Mouse (Mus musculus) cerebellum, adult 18-20 months (tissue): ENCODE measurements around the gene Eps8.

Experiments used
- DNase-seq, 2 experiments: peaks; one replicate each; pipeline ENCODE4 v3.0.0; 2021

Eps8 gene

DNA sequence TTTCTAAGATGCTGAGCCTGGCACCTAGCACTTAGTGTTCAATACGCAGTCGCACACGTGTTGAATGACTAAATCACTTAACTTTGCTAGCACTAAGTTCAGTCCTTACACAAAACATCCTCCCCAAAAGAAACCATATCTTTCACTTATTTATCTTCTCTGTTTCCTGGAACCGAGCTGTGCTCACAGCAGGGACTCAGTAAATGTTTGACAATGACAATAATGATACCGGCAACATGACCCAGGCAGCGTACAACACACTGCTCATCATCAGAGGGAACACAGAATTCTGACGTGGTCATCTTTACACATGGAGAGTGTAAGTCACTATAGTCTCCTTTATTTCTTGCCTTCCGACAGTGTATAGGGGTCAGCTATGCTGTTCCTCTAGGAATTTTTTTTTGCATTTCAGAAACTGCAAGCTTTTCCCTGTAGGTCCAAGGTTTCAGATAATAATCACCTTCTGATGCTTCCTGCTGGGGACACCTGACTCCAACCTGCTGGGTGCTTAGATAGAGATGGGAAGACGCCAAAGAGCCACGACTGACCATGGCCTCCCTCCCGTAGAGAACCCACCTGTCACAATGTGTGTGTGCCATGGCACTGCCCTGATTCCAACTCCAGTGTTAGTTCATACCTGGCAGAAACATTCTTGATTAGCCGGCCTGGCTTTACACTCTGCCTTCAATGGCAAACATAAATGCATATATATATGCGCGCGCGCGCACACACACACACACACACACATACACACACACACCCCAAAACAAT, 46.3 kb downstream of the Eps8 start:
- DNase-seq: peak; percentile 94

GRCm38 (mm10) chr6:137606541-137606940, 48.1 kb downstream of the Eps8 start:
- DNase-seq: no peak

DNA sequence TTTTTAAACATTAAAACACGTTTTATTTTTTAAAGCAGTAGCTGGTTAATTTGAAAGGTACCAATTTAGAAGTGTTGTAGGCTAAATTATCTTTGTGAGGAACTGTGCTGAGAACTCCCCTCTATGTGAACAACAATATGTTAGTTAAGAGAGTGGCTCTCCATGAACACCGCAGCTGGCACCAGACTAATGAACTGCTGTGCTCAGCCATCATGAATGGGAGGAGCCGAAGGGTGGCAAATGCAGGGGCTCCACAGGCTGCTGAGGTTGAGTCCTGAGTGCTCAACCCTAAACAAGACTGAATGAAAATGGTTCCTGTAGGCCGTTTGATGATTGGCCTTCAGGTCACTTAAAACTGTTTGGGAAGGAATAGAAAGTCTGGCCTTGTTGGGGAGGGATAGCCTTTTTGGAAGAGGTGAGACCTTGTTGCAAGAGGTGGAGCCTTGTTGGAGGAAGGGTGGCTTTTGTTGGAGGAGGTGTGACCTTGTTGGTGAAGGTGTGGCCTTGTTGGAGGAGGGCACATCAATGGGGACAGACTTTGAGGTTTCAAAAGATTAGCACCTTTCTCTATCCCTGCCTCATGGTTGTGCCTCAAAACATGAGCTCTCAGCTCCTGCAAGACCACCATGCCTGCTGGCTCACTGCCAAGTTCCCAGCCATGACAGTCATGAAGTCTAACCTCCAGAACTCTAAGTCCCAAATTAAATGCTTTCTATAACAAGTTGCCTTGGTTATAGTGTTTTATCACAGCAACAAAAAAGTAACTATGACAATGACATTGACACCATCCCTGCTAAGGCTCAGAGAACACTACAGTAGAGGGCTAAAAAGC, 50.0 kb downstream of the Eps8 start:
- no peak for DNase-seq

- no peak for DNase-seq
These were observed 56.4 kb downstream of the Eps8 start for GRCm38 (mm10) chr6:137598306-137598705.

- DNase-seq: no peak
These were observed 57.1 kb downstream of the Eps8 start for GRCm38 (mm10) chr6:137597442-137598058.

DNA sequence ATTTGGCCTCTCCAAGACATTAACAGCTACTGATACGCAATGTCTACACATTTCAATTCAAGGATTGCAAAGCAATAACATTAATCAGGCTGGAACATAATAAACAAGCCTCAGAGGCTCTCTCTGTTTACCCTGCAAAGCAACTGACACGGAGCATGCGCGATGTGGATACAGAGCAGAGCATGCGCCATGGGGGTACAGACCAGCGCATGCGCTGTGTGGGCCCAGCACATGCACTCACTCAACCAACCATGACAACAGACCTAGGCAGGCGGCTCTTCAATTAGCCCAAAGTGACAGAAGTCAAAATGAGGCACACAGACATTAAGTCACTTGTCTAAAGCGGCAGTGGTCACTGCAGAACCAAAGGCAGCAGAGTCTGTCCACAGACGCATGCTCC, 62.1 kb downstream of the Eps8 start:
- no peak for DNase-seq

DNA sequence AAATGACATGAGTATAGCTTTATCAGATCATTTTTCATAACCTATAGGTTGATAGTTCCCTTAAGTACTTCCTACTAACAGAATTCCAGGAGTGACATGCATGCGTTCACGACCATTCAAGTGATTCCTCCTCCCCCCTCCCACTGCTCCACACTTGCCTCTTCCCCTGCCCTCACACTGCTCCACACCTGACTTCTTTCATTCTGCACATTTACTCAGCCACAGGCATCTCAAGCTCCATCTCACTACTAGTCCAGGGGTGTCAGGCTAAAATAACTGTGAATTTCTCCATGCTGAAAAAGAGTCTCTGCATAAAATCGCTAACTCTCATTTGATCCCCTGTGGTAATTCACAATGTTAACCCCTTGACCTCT, 65.4 kb downstream of the Eps8 start:
- DNase-seq: no peak

DNA sequence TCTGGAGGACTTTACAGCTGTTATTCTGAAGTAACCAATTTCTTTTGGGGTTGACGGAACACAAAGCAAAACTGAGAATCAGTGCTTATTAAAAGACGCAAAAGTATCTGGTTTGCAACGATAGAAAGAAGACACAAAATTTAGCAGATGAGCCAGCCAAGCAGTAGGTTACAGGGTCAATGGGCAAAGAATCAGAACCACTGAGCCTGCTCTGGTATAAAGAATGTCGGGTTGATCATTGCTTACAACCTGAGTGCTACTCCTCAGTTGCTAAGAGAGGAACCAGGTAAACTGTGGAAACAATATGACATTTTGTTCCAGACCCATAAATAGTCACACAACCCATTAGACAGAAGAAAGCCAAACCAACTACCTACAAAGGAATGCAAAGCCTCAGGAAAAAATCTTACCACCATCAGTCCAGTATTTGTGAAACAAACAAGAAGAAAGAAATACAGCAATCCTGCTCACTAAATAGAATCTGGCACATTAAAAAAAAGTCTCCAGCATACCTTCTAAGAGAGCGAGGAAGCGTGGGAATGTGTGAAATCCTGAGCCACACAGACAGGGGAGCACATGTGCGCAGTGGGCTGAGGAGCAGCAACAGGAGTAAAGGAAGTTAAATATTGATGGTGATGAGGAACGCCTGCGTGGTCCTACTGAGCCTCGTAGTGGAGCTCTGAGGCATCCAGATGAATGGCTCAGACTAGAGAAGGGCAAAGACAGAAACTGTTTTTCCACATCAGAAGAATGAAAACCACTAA, 66.0 kb downstream of the Eps8 start:
- no peak for DNase-seq

DNA sequence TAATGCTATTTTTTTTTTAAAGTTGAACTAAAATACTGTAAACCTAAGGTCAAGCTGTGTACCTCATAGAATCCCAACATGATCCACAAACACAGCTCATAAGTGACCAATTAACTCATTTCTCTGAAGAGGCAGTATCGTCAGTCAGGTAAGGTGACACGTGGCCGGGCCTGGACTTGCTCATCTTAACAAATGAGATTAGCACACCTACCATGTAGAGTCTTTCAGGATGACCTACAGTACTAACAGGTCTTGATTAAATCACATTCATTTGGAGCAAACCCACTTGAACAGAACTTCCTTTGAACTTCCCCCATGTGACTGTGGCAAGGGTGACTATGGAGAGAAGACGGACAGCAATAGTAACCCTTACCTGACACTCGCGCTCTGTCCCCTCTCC, 66.8 kb downstream of the Eps8 start:
- no peak for DNase-seq

DNA sequence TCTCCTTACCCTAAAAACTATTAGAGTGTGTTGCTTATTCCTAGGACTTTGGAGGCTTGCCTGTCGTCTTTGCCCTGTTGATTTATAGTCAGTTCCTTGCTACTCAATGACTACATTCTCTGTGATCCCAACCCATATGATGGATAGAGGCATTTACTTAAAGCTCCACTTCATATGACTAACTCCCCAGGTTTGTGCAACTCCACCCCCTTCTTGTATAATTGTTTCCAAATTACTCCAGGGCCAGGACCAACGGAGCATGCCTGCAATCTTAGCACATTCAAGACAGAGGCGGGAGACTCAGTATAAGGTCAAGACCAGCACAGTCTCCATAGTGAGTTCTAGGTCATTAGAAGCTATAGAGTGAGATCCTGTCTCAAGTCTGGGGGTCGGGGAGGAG, 69.4 kb downstream of the Eps8 start:
- DNase-seq: no peak

GRCm38 (mm10) chr6:137583056-137583455, 71.6 kb downstream of the Eps8 start:
- DNase-seq: no peak

DNA sequence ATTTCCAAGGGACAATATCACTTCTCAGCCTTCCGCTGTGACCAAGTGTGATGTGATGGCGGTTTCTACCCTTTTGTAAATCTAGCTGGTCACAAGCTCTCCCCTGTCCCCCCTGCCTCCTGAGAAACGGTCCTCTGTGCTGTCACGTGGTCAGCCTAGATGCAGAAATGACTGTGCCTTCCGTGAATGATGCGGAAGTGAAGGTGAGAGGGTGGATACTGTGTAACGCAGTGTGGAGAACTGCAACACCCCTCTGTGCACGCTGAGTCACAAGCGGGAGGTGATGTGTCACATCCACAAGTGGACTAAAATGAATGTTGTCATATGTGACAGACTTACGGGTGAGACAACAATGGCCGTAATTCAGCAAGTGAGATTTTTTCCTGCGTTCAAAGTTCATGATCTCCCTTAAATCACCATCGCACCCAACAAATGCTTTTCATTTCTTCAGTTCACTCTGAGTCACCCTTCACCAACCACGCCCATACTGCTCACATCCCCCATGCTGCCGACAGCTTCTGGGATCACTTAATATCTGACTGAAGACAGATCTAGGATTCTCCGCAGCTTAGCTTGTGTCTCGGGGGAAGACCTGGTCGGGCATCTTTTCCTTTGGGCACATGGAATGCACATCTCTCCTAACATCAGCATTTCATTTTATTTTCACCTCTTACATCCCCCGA, 72.3 kb downstream of the Eps8 start:
- DNase-seq: no peak

DNA sequence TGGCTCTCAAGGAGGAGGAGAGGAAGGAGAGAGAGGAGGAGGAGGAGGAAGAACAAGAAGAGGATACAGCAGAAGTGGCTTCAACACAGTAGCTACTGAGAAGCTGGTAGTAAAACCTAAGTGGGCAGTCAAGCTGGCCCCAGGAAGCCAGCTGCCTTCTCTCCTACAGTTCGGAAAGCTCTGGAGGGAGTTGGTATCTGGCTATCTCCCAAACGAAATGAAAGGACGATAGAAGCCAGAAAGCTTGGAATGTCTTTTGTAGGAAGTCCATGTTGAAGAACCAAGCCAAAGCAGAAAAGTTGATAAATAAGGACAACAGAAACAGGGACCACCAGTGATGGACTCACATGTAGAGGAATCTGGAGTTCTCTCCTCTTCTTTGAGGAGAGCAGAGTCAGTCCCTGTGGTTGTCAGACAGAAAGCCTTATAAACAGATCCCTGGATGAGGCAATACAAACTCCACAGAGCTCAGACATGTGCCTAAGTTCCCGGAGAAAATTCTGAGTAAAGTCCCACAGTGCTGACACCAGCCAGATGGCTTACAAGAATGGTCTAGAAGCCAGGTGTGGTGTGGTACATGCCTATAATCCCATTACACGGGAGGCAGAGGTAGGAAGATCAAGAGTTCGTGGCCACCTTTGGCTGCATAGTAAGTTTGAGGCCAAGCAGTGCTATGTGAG, 73.2 kb downstream of the Eps8 start:
- no peak for DNase-seq

- DNase-seq: no peak
These were observed 74.2 kb downstream of the Eps8 start for GRCm38 (mm10) chr6:137580503-137580902.

DNA sequence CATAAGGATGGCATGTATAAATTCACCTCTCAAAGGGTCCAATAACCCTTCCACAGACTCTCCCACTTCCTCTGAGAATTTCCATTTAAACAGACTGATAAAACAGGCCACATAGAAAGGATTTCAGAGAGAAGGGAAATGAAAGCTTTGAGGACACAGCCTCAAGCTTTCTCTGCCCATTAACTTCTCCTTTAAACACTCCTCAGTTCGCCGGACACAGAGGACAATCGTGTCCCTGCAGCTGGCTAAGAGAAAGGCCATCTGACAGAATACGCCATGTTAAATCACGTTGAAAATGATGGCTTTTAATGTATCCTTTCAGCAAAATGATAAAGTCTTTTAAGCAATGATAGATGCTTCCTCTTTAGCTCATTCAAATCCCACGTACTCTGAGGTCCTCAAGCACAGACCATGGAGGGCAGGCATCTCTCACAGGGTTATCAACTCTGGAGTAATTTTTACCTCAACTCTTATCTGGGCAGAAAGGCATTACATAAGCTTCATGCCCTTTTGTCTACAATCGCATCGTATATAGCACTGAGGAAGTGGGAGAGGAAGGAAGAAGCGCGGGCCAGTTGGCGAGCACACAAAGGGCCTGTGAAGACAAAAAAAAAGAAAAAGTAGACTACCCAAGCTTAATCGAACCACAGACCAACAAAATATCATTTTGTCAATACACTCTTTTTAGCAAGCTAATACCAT, 77.9 kb downstream of the Eps8 start:
- no peak for DNase-seq

DNA sequence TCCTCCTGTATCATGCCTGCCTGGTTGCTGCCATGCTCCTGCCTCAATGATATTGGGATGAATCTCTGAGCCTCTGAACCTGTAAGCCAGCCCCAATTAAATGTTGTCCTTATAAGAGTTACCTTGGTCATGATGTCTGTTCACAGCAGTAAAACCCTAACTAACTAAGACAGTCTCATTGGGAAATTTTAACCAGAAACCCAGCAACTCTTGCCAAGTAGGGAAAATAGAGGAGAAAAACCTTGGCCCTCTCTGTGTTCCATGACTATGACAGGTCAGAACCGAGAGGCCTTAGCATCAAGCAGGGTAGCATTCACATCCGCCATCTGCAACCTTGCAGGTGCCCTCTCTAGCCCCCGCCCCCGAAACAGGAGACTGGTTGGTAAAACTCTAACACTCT, 78.6 kb downstream of the Eps8 start:
- DNase-seq: no peak

- DNase-seq: no peak
These were observed 80.8 kb downstream of the Eps8 start for GRCm38 (mm10) chr6:137573897-137574296.

DNA sequence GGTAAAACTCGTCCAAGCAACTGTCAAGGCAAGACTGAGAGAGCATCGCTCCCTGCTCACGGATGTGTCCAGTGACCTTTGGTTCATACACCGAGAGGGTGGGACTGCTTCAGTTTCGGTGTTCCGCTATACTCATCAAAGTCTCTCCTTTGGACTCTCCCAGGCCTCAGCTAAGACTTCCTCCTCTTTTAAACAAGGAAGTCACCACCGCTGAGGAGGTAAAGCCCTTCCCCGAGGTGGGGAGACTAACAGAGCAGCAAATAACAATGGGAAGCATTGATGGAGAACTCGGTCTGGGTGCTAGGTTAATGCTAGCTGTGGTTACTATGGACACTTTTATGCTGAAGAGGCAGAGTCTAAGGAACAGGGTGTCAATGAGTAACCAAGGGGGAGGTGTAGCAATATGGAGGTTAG, 84.0 kb downstream of the Eps8 start:
- DNase-seq: no peak

DNA sequence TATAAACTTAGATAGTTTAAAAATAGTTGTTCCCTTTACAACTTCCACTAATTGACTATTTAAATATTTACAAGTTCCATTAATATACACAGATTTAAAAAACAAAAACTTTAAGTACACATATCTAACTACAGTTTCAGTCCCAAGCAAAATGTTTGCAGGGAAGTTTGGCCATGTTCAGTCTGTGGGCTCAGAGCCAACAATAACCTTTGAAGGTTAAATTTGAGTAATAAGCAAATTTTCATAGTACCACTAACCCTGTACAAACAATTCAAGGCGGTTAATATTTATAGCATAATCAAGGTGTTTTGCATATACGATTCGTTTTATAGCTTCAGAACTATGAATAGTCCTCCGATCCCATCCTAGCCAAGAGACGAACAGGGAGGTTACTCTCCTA, 84.7 kb downstream of the Eps8 start:
- DNase-seq: no peak

DNA sequence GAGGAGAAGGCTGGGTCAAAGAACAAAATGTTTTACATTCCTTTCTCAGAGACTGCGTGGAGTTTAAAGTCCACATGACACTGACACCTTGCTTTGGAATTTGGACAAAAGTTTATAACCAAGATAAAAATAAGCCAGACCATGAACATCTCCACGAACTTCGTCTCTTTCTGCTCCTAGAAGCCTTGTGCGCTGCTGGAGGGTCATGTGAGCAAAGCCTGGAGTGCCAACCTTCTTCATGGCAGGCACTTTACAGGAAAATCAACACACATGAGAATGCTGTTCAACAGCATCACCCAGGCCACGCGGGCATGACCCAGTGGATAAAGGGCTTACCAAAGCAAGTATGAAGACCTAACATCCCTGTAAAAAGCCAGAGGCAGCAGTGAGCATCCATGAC, 85.6 kb downstream of the Eps8 start:
- DNase-seq: no peak

- no peak for DNase-seq
These were observed 88.8 kb downstream of the Eps8 start for GRCm38 (mm10) chr6:137565890-137566289.
